Mouse (Mus musculus) MEL (cell line): ENCODE measurements around the gene Mau2. TPM values are rescaled to one million over a fixed set of nuclear protein-coding genes. Genes with fewer than 3 reads are reported as not detected.

Source experiments
- DNase-seq: peaks from one replicate; pipeline ENCODE4 v3.0.0; 2011; ENCODE audit warnings: low read depth, low spot score
- H3K27ac ChIP-seq: 2 replicates; pipeline ENCODE4 v1.5.1; 2012; ENCODE audit warnings: low read depth, mild to moderate bottlenecking, control low read depth, low read length, moderate library complexity; ENCODE audit not compliant: control insufficient read depth
- H3K27me3 ChIP-seq, 2 experiments: fragments of 150-350 bp in 1 of 2; sonication (generic) in 1 of 2; 2 replicates each; pipeline ENCODE4 v1.6.1; 2012; ENCODE audit warnings: low read length in 2 of 2, mild to moderate bottlenecking in 2 of 2, improper control_type of control experiment in 1 of 2, moderate library complexity in 1 of 2; ENCODE audit not compliant: insufficient read depth in 2 of 2, control insufficient read depth in 1 of 2
- H3K36me3 ChIP-seq, 2 experiments: 2 replicates each; pipeline ENCODE4 v1.6.1; 2012 to 2014; ENCODE audit warnings: low read length in 2 of 2, improper control_type of control experiment in 1 of 2, inconsistent platforms in 1 of 2, mild to moderate bottlenecking in 1 of 2; ENCODE audit not compliant: insufficient read depth in 2 of 2, control insufficient read depth in 1 of 2
- H3K4me1 ChIP-seq, 2 experiments: fragments of 150-350 bp in 1 of 2; sonication (generic) in 1 of 2; 2 replicates each; pipeline ENCODE4 v1.6.1; 2012; ENCODE audit warnings: low read length in 2 of 2, improper control_type of control experiment in 1 of 2, mild to moderate bottlenecking in 1 of 2; ENCODE audit not compliant: insufficient read depth in 2 of 2, control insufficient read depth in 1 of 2
- H3K4me3 ChIP-seq, 2 experiments: fragments of 150-350 bp in 1 of 2; sonication (generic) in 1 of 2; 2 replicates each; pipeline ENCODE4 v1.5.1; 2012; ENCODE audit warnings: low read depth in 2 of 2, low read length in 2 of 2, mild to moderate bottlenecking in 2 of 2, moderate library complexity in 2 of 2, control low read depth in 1 of 2, improper control_type of control experiment in 1 of 2; ENCODE audit not compliant: control insufficient read depth in 1 of 2, insufficient read depth in 1 of 2
- H3K79me2 ChIP-seq: 2 replicates; pipeline ENCODE4 v1.6.1; 2012; ENCODE audit warnings: mild to moderate bottlenecking, low read length, moderate library complexity; ENCODE audit not compliant: control insufficient read depth, poor library complexity, insufficient read depth
- H3K9ac ChIP-seq: 2 replicates; pipeline ENCODE4 v1.6.1; 2012; ENCODE audit warnings: low read depth, mild to moderate bottlenecking, control low read depth, low read length, moderate library complexity; ENCODE audit not compliant: control insufficient read depth, poor library complexity, severe bottlenecking
- H3K9me3 ChIP-seq: fragments of 150-350 bp; sonication (generic); replicated peaks from 2 replicates; pipeline ENCODE4 v1.6.1; 2012; ENCODE audit warnings: mild to moderate bottlenecking, low read length, improper control_type of control experiment, moderate library complexity; ENCODE audit not compliant: insufficient read depth
- CHD1 ChIP-seq: IDR thresholded peaks from 2 replicates; pipeline ENCODE4 v1.6.1; 2012; ENCODE audit warnings: low read depth, mild to moderate bottlenecking, inconsistent platforms, low read length, improper control_type of control experiment
- CHD2 ChIP-seq: IDR thresholded peaks from 2 replicates; pipeline ENCODE4 v1.6.1; 2011; ENCODE audit warnings: low read length, improper control_type of control experiment
- JUND ChIP-seq: IDR thresholded peaks from 2 replicates; pipeline ENCODE4 v1.6.1; 2011; ENCODE audit warnings: low read depth, mild to moderate bottlenecking, improper control_type of control experiment, low read length
- MAX ChIP-seq: IDR thresholded peaks from 2 replicates; pipeline ENCODE4 v1.6.1; 2011; ENCODE audit warnings: low read length, improper control_type of control experiment
- MYC ChIP-seq: IDR thresholded peaks from 2 replicates; pipeline ENCODE4 v1.6.1; 2011; ENCODE audit warnings: low read depth, mild to moderate bottlenecking, low read length, improper control_type of control experiment, moderate library complexity
- POLR2AphosphoS5 ChIP-seq: IDR thresholded peaks from 2 replicates; pipeline ENCODE4 v1.6.1; 2012; ENCODE audit warnings: low read depth, borderline replicate concordance, mild to moderate bottlenecking, inconsistent platforms, low read length, moderate library complexity, mixed read lengths
- RCOR1 ChIP-seq: IDR thresholded peaks from 2 replicates; pipeline ENCODE4 v1.6.1; 2012; ENCODE audit warnings: low read depth, mild to moderate bottlenecking, inconsistent platforms, low read length, improper control_type of control experiment
- SIN3A ChIP-seq: IDR thresholded peaks from 2 replicates; pipeline ENCODE4 v1.6.1; 2012; ENCODE audit warnings: low read length, improper control_type of control experiment, inconsistent platforms
- SMC3 ChIP-seq: IDR thresholded peaks from 2 replicates; pipeline ENCODE4 v1.6.1; 2011; ENCODE audit warnings: low read depth, low read length, improper control_type of control experiment
- ZKSCAN1 ChIP-seq: IDR thresholded peaks from 2 replicates; pipeline ENCODE4 v1.6.1; 2012; ENCODE audit warnings: low read depth, mild to moderate bottlenecking, inconsistent platforms, low read length, improper control_type of control experiment, moderate library complexity
- polyA plus RNA-seq, 2 experiments: library from polyadenylated mRNA; stranded (reverse) in 1 of 2; unstranded in 1 of 2; fragments of >175 nt in 1 of 2; fragments of >200 nt in 1 of 2; gene quantifications; 2 replicates each; pipeline versions ENCODE4 v1.2.1 to v1.2.4; 2012; ENCODE audit warnings: low replicate concordance in 2 of 2, low read depth in 1 of 2; ENCODE audit not compliant: insufficient read length in 2 of 2, insufficient read depth in 1 of 2, missing spikeins in 1 of 2
- total RNA-seq: library from RNA; depleted of rRNA; stranded (reverse); fragments of 300-350 nt; gene quantifications from 2 replicates; pipeline ENCODE4 v1.2.3, GENCODE M21; 2012; rRNA removed

Mau2 gene
- total and polyA plus RNA-seq, 3 experiments, result 39.2 to 43.4 TPM; not detected in 1

GRCm38 (mm10) chr8:69967291-69967933 is 75.1 kb downstream of the Mau2 start:
- peaks cover 4 to 34% of the 10 kb centered on the region in 2 experiments for H3K36me3 ChIP-seq
- no peaks in the 10 kb centered on the region for H3K9me3 ChIP-seq
- H3K27me3 ChIP-seq, result no peaks in the 10 kb centered on the region
- no peak for TF ChIP-seq MYC
- TF ChIP-seq POLR2AphosphoS5, result no peak
- TF ChIP-seq CHD2, result no peak
- TF ChIP-seq MAX, result no peak
- TF ChIP-seq CHD1, result no peak
- no peak for TF ChIP-seq RCOR1
- TF ChIP-seq ZKSCAN1, result no peak
- TF ChIP-seq JUND, result no peak
- no peak for TF ChIP-seq SMC3
- no peak for TF ChIP-seq SIN3A
- DNase-seq, result peak; percentile 40
- H3K79me2 ChIP-seq, result peaks cover 95% of the 10 kb centered on the region
- H3K9ac ChIP-seq, result no peak overlapping the region
- no peak overlapping the region for H3K4me3 ChIP-seq
- no peak overlapping the region for H3K27ac ChIP-seq
- peaks cover 2 to 28% of the 10 kb centered on the region in 2 experiments for H3K4me1 ChIP-seq

Other genes with a start within 250 kb of the Mau2 start
- 21.8 and 26.0 TPM in 2 replicates for gene Gmip, start 234.1 kb downstream of the Mau2 start, total RNA-seq
- gene Gmip, start 234.1 kb downstream of the Mau2 start, polyA plus RNA-seq, result 10 to 100 TPM in 1 of 2 experiments, not detected in 1; 52.4 TPM
- gene Lpar2, start 220.3 kb downstream of the Mau2 start, total RNA-seq, result 0.77 and 0.85 TPM in 2 replicates
- 1 to 10 TPM in 1 of 2 experiments, not detected in 1; 2.8 TPM for gene Lpar2, start 220.3 kb downstream of the Mau2 start, polyA plus RNA-seq
- gene Pbx4, start 210.2 kb downstream of the Mau2 start, total RNA-seq, result 7.2 and 9.3 TPM in 2 replicates
- 10 to 100 TPM in 1 of 2 experiments, not detected in 1; 15.6 TPM for gene Pbx4, start 210.2 kb downstream of the Mau2 start, polyA plus RNA-seq
- 0.04 TPM in 1 of 2 replicates, not detected in the other for gene Cilp2, start 155.0 kb downstream of the Mau2 start, total RNA-seq
- gene Cilp2, start 155.0 kb downstream of the Mau2 start, polyA plus RNA-seq, result under 1 TPM in 1 of 2 experiments, not detected in 1; 0.03 TPM
- 2.1 and 3.4 TPM in 2 replicates for gene Tssk6, start 140.6 kb downstream of the Mau2 start, total RNA-seq
- 1 to 10 TPM in 1 of 2 experiments, not detected in 1; 3.8 TPM for gene Tssk6, start 140.6 kb downstream of the Mau2 start, polyA plus RNA-seq
- gene Ndufa13, start 140.2 kb downstream of the Mau2 start, total RNA-seq, result 114 and 122 TPM in 2 replicates
- 10 to 100 TPM in 1 of 2 experiments, not detected in 1; 97.7 TPM for gene Ndufa13, start 140.2 kb downstream of the Mau2 start, polyA plus RNA-seq
- 1.2 and 8.2 TPM in 2 replicates for gene Yjefn3, start 140.0 kb downstream of the Mau2 start, total RNA-seq
- 1 to 10 TPM in 1 of 2 experiments, not detected in 1; 5.3 TPM for gene Yjefn3, start 140.0 kb downstream of the Mau2 start, polyA plus RNA-seq
- 101 and 111 TPM in 2 replicates for gene Gatad2a, start 46.4 kb downstream of the Mau2 start, total RNA-seq
- 100 to 1,000 TPM in 1 of 2 experiments, 10 to 100 TPM in 1; 38.0 to 129 TPM for gene Gatad2a, start 46.4 kb downstream of the Mau2 start, polyA plus RNA-seq
- 27.1 and 29.9 TPM in 2 replicates for gene Sugp1, start 79 bp upstream of the Mau2 start, total RNA-seq
- gene Sugp1, start 79 bp upstream of the Mau2 start, polyA plus RNA-seq, result 10 to 100 TPM in 1 of 2 experiments, not detected in 1; 45.5 TPM
- gene Tm6sf2, start 30.2 kb upstream of the Mau2 start, total RNA-seq, result 0.78 and 1.0 TPM in 2 replicates
- gene Tm6sf2, start 30.2 kb upstream of the Mau2 start, polyA plus RNA-seq, result 1 to 10 TPM in 1 of 2 experiments, not detected in 1; 1.2 TPM
- not detected in 2 replicates for gene Hapln4, start 40.7 kb upstream of the Mau2 start, total RNA-seq
- under 1 TPM in 1 of 2 experiments, not detected in 1; 0.03 TPM for gene Hapln4, start 40.7 kb upstream of the Mau2 start, polyA plus RNA-seq
- not detected in 2 replicates for gene Ncan, start 78.1 kb upstream of the Mau2 start, total RNA-seq
- not detected for gene Ncan, start 78.1 kb upstream of the Mau2 start, polyA plus RNA-seq
- 20.8 and 24.6 TPM in 2 replicates for gene Nr2c2ap, start 88.6 kb upstream of the Mau2 start, total RNA-seq
- 10 to 100 TPM in 1 of 2 experiments, not detected in 1; 55.7 TPM for gene Nr2c2ap, start 88.6 kb upstream of the Mau2 start, polyA plus RNA-seq
- 5.0 and 5.5 TPM in 2 replicates for gene Rfxank, start 96.4 kb upstream of the Mau2 start, total RNA-seq
- gene Rfxank, start 96.4 kb upstream of the Mau2 start, polyA plus RNA-seq, result 1 to 10 TPM in 1 of 2 experiments, not detected in 1; 7.2 TPM
- 49.5 and 62.8 TPM in 2 replicates for gene Borcs8, start 96.8 kb upstream of the Mau2 start, total RNA-seq
- 10 to 100 TPM in 1 of 2 experiments, not detected in 1; 73.0 TPM for gene Borcs8, start 96.8 kb upstream of the Mau2 start, polyA plus RNA-seq
- 2.0 and 2.5 TPM in 2 replicates for gene Mef2b, start 97.0 kb upstream of the Mau2 start, total RNA-seq
- 1 to 10 TPM in 1 of 2 experiments, not detected in 1; 6.5 TPM for gene Mef2b, start 97.0 kb upstream of the Mau2 start, polyA plus RNA-seq
- gene Tmem161a, start 129.6 kb upstream of the Mau2 start, total RNA-seq, result 45.1 and 50.7 TPM in 2 replicates
- 10 to 100 TPM in 1 of 2 experiments, not detected in 1; 51.4 TPM for gene Tmem161a, start 129.6 kb upstream of the Mau2 start, polyA plus RNA-seq
- gene Slc25a42, start 169.6 kb upstream of the Mau2 start, total RNA-seq, result 4.4 and 5.2 TPM in 2 replicates
- 10 to 100 TPM in 1 of 2 experiments, not detected in 1; 12.1 TPM for gene Slc25a42, start 169.6 kb upstream of the Mau2 start, polyA plus RNA-seq
- 23.9 and 25.3 TPM in 2 replicates for gene Sugp2, start 191.5 kb upstream of the Mau2 start, total RNA-seq
- gene Sugp2, start 191.5 kb upstream of the Mau2 start, polyA plus RNA-seq, result 10 to 100 TPM in 1 of 2 experiments, not detected in 1; 27.4 TPM
- 50.2 and 63.9 TPM in 2 replicates for gene Armc6, start 191.7 kb upstream of the Mau2 start, total RNA-seq
- 10 to 100 TPM in 1 of 2 experiments, not detected in 1; 39.5 TPM for gene Armc6, start 191.7 kb upstream of the Mau2 start, polyA plus RNA-seq
- gene Homer3, start 240.1 kb upstream of the Mau2 start, total RNA-seq, result 8.2 and 12.2 TPM in 2 replicates
- 10 to 100 TPM in 1 of 2 experiments, not detected in 1; 22.8 TPM for gene Homer3, start 240.1 kb upstream of the Mau2 start, polyA plus RNA-seq